Mouse (Mus musculus): ENCODE measurements around the gene Bex4.

GRCm38 (mm10) chrX:136115419-136115961 is 23.3 kb upstream of the Bex4 start:
- TF ChIP-seq CTCF (IDR thresholded peaks at IDR 0.05; ENCODE audit: control insufficient read depth, insufficient read depth, insufficient replicate concordance, low read depth, low read length) = no peak
- peak; percentile 16; the same call in 1 of the 2 replicates for TF ChIP-seq POLR2A (IDR thresholded peaks at IDR 0.05; ENCODE audit: control insufficient read depth, low read depth, low read length)
